Mouse (Mus musculus) midbrain, embryonic 10.5 days (tissue): ENCODE measurements around the gene Lclat1. TPM values are rescaled to one million over a fixed set of nuclear protein-coding genes. Genes with fewer than 3 reads are reported as not detected.
A peak's percentile ranks its signal among the peaks of the same experiment; 100 is the strongest.

Source experiments
- DNase-seq: peaks from one replicate; pipeline ENCODE4 v3.0.0-alpha.2; 2017; ENCODE audit warnings: low spot score
- H3K27ac ChIP-seq: fragments of 300-500 bp; sonication (generic); replicated peaks from 2 replicates; pipeline ENCODE4 v1.5.1; 2016; ENCODE audit warnings: mild to moderate bottlenecking
- H3K27me3 ChIP-seq: fragments of 300-500 bp; sonication (generic); 2 replicates; pipeline ENCODE4 v1.6.1; 2016; ENCODE audit warnings: low read depth, mild to moderate bottlenecking; ENCODE audit not compliant: poor library complexity, severe bottlenecking
- H3K36me3 ChIP-seq: fragments of 300-500 bp; sonication (generic); 2 replicates; pipeline ENCODE4 v1.6.1; 2016; ENCODE audit warnings: mild to moderate bottlenecking, moderate library complexity
- H3K4me1 ChIP-seq: fragments of 300-500 bp; sonication (generic); 2 replicates; pipeline ENCODE4 v1.6.1; 2016
- H3K4me3 ChIP-seq: fragments of 300-500 bp; sonication (generic); 2 replicates; pipeline ENCODE4 v1.5.1; 2016; ENCODE audit warnings: mild to moderate bottlenecking, moderate library complexity
- H3K9me3 ChIP-seq: fragments of 300-500 bp; sonication (generic); replicated peaks from 2 replicates; pipeline ENCODE4 v1.6.1; 2016; ENCODE audit warnings: mild to moderate bottlenecking
- WGBS: fragments of 180-500 bp; shearing (Covaris S2); methylation state at CpG from one replicate; pipeline ENCODE4 v1.1.7; 2016; 5-methylcytosine and 5-hydroxymethylcytosine counted together
- polyA plus RNA-seq: library from polyadenylated mRNA; unstranded; fragments of >200 nt; fragmentation: Nextera tagmentation; extraction: Ambion mirVana; gene quantifications from 2 replicates; pipeline ENCODE4 v1.2.1, GENCODE M21; 2016

Gene Lclat1
- polyA plus RNA-seq, 1 experiment from 2014 or later, result 9.2 TPM

- no peak for DNase-seq
- H3K4me3 ChIP-seq, result no peak overlapping the region
- 90% methylated on average over 6 of the region's 6 CpGs for WGBS
- H3K27ac ChIP-seq, result no peak overlapping the region
- H3K27me3 ChIP-seq, result no peaks in the 10 kb centered on the region
- H3K36me3 ChIP-seq, result peaks cover 8% of the 10 kb centered on the region; the same call in 1 of the 2 replicates
- H3K9me3 ChIP-seq, result no peaks in the 10 kb centered on the region
- no peaks in the 10 kb centered on the region for H3K4me1 ChIP-seq
These were observed 54.0 kb downstream of the Lclat1 start for GRCm38 (mm10) chr17:73161795-73162194.

DNA sequence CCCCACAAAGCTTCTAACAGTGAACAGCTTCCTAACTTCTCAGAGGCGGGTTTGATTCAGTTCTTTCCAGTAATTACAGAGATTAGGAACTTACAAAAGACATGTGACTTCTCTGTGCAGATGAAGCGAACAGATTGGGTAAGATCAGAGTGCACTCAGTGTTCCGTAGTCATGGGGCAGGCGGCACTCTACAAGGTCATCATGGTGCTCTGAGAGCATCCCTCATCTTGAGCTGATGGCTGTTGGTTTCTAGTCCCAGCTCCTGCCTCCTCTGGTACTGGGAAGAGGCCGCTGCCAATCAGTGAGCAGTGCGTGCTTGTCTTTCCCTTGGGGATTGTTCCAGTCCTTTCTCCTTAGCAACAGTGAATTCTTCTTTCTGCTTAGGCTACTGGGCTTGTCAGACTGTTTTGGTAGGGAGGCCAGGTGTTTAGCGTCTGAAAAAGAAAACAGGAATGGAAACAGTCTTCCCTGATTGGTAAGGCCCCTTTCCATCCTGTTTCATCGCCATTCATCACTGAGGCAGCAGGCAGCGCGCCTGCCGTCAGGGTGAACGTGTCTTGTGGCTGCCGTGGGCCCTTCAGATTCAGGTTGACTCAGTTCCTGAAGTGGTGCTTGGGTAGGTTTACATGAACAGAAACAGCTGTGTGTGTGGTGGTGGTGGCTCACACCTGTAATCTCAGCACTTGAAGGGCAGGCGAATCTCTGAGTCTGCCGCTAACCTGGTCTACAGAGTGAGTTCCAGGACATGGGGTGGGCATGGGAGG is 54.8 kb downstream of the Lclat1 start:
- WGBS, result 90% methylated on average over 15 of the region's 15 CpGs
- H3K4me1 ChIP-seq, result no peaks in the 10 kb centered on the region

DNA sequence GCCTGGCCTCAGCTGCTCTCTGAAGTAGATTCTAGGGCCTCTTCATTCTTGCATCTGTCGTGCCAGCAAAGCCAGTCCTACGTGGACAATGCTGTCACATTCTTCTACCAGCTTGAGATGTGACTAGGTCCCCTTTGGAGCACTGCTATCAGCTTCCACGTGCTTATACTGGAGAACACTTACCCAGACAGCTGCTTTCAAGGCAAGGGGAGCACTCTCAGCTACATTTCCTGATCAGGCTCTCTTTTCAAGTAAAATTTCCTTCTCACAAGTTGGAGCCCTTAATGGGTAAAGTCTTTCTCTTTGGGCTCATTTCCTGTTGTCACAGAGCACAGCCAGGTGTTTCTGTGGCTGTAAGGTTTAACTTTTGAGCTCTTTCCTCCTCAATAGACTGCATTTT is 55.8 kb downstream of the Lclat1 start:
- H3K4me3 ChIP-seq, result no peak overlapping the region
- no peak overlapping the region for H3K27ac ChIP-seq
- H3K36me3 ChIP-seq, result peaks cover 8% of the 10 kb centered on the region; the same call in 1 of the 2 replicates
- H3K9me3 ChIP-seq, result no peaks in the 10 kb centered on the region
- no peaks in the 10 kb centered on the region for H3K4me1 ChIP-seq
- 81% methylated on average over 3 of the region's 3 CpGs for WGBS
- no peak for DNase-seq
- H3K27me3 ChIP-seq, result no peaks in the 10 kb centered on the region

More for the DNA sequence above, 54.8 kb downstream of the Lclat1 start:
- Histone ChIP-seq H3K27ac (no peak overlapping the region), H3K4me3 (no peak overlapping the region), H3K27me3 (no peaks in the 10 kb centered on the region), H3K36me3 (peaks cover 8% of the 10 kb centered on the region; the same call in 1 of the 2 replicates), H3K9me3 (no peaks in the 10 kb centered on the region)
- no peak for DNase-seq

DNA sequence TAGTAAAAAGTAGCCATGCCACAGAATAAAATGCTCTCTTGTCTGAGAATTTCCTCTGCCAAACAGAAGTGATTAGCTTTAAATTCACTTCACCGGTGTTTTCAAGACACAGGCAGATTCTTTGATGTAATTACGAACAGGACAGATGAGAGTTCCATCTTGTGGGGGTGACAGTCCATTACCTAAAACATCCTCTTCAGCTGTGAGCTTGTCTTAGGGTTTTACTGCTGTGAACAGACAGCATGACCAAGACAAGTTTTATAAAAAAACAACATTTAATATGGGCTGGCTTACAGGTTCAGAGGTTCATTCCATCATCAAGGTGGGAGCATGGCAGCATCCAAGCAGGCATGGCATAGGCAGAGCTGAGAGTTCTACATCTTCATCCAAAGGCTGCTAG is 56.3 kb downstream of the Lclat1 start:
- 97% methylated on average over 2 of the region's 2 CpGs for WGBS
- no peaks in the 10 kb centered on the region for H3K9me3 ChIP-seq
- H3K4me3 ChIP-seq, result no peak overlapping the region

DNA sequence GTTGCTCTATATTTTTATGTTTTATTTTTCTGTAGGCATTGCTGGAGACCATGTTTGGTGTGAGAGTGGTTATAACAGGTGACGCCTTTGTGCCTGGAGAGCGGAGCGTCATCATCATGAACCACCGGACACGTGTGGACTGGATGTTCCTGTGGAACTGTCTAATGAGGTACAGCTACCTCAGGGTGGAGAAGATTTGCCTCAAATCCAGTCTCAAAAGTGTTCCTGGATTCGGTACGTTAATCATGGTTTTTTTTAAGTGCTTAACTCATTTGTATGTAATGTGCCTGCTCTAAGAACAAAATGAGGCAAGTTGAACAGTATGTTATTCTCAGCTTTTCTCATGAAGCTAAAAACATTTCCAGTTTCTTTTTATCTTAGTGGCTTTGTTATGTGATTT is 61.7 kb downstream of the Lclat1 start:
- 95% methylated on average over 7 of the region's 7 CpGs for WGBS
- Histone ChIP-seq H3K4me3 (no peak overlapping the region), H3K4me1 (no peaks in the 10 kb centered on the region), H3K27me3 (no peaks in the 10 kb centered on the region), H3K27ac (no peak overlapping the region), H3K36me3 (peaks cover 19% of the 10 kb centered on the region; the same call in 1 of the 2 replicates), H3K9me3 (no peaks in the 10 kb centered on the region)
- no peak for DNase-seq

More for the DNA sequence above, 56.3 kb downstream of the Lclat1 start:
- Histone ChIP-seq H3K27me3 (no peaks in the 10 kb centered on the region), H3K27ac (no peak overlapping the region), H3K36me3 (peaks cover 8% of the 10 kb centered on the region; the same call in 1 of the 2 replicates), H3K4me1 (no peaks in the 10 kb centered on the region)
- no peak for DNase-seq

- Histone ChIP-seq H3K9me3 (no peaks in the 10 kb centered on the region), H3K4me1 (no peaks in the 10 kb centered on the region), H3K36me3 (peaks cover 14% of the 10 kb centered on the region; the same call in 1 of the 2 replicates), H3K27ac (no peak overlapping the region), H3K27me3 (no peaks in the 10 kb centered on the region), H3K4me3 (no peak overlapping the region)
- WGBS, result 89% methylated on average over 5 of the region's 5 CpGs
- DNase-seq, result no peak
These were observed 62.4 kb downstream of the Lclat1 start for GRCm38 (mm10) chr17:73170141-73170540.

DNA sequence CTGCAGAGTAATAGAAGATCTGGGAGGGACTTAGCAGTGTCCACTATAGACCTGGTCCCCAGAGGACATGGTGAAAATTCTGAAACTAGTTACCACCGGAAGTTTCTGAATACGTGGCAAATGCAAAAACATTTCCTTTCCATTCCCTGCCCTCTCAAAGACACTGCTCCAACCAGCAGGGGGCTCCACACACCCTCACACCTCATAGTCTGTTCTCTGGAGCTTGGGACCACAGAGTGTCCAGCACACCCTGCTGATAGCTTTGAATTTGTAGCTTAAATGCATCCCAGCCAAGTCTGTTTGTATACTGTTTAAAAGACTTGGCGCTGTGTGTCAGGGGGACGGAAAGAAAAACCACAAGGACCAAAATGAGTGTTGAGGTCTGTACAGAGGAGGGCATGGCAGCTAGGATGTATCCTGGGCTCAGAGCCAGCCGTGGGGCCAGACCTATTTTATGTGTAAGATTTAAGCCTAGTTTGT is 66.3 kb downstream of the Lclat1 start:
- peak; percentile 27 for DNase-seq

DNA sequence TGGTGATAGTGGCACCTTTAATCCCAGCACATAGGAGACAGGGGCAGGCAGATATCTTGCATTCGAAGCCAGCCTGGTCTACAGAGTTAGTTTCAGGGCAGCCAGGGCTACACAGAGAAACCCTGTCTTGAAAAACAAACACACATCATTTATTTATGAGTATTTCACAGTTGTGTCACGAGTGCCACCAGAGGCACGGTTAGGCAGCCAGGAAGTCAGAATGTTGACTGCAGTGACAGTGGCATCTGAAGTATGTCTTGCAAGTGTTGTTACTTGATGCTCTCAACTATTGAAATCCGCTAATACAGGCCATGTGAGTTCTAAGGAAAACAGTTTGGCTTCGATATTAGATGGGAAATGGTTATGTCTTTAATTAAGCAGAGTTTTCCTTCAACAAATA is 67.9 kb downstream of the Lclat1 start:
- no peaks in the 10 kb centered on the region for H3K4me1 ChIP-seq
- H3K36me3 ChIP-seq, result peaks cover 1% of the 10 kb centered on the region; the same call in 1 of the 2 replicates
- WGBS, result 81% methylated on average over 5 of the region's 5 CpGs
- no peaks in the 10 kb centered on the region; the same call in 1 of the 2 replicates for H3K9me3 ChIP-seq
- no peak overlapping the region for H3K27ac ChIP-seq
- H3K27me3 ChIP-seq, result no peaks in the 10 kb centered on the region
- no peak overlapping the region for H3K4me3 ChIP-seq
- no peak for DNase-seq

More for the DNA sequence above, 66.3 kb downstream of the Lclat1 start:
- H3K4me3 ChIP-seq, result no peak overlapping the region
- no peaks in the 10 kb centered on the region for H3K4me1 ChIP-seq
- H3K27me3 ChIP-seq, result no peaks in the 10 kb centered on the region
- H3K27ac ChIP-seq, result no peak overlapping the region
- peaks cover 10% of the 10 kb centered on the region; the same call in 1 of the 2 replicates for H3K36me3 ChIP-seq
- 79% methylated on average over 5 of the region's 5 CpGs for WGBS
- no peaks in the 10 kb centered on the region; the same call in 1 of the 2 replicates for H3K9me3 ChIP-seq

DNA sequence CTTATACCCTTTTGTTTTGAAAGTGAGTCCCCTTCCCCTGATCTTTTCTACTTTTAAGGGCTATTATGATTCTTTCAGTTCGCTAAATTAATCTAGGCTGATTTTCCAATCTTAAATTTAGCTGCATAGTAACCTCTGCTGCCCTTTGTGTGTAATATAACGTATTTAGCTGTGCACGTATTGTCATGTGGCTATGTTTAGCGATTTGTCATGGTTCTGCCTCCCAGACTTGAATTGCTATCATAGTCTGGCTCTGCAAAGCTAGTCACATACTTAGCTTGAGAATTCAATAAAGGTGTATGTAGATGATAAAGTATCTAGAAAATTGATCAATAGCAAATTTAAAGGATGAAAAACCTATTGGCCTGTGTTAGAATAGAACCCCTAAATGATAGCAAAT is 69.3 kb downstream of the Lclat1 start:
- 89% methylated on average over 4 of the region's 4 CpGs for WGBS
- no peak for DNase-seq
- Histone ChIP-seq H3K9me3 (no peaks in the 10 kb centered on the region; the same call in 1 of the 2 replicates), H3K36me3 (no peaks in the 10 kb centered on the region), H3K4me1 (no peaks in the 10 kb centered on the region), H3K27ac (no peak overlapping the region), H3K27me3 (no peaks in the 10 kb centered on the region), H3K4me3 (no peak overlapping the region)

- 94% methylated on average over 5 of the region's 5 CpGs for WGBS
- Histone ChIP-seq H3K27me3 (no peaks in the 10 kb centered on the region), H3K36me3 (peaks cover 8% of the 10 kb centered on the region; the same call in 1 of the 2 replicates), H3K9me3 (no peaks in the 10 kb centered on the region), H3K27ac (no peak overlapping the region), H3K4me1 (no peaks in the 10 kb centered on the region), H3K4me3 (no peak overlapping the region)
- no peak for DNase-seq
These were observed 79.1 kb downstream of the Lclat1 start for GRCm38 (mm10) chr17:73186929-73187328.

- DNase-seq, result no peak
- no peak overlapping the region for H3K4me3 ChIP-seq
- WGBS, result 85% methylated on average over 6 of the region's 6 CpGs
- H3K9me3 ChIP-seq, result no peaks in the 10 kb centered on the region
- H3K36me3 ChIP-seq, result peaks cover 8% of the 10 kb centered on the region; the same call in 1 of the 2 replicates
- H3K4me1 ChIP-seq, result no peaks in the 10 kb centered on the region
- H3K27ac ChIP-seq, result no peak overlapping the region
- no peaks in the 10 kb centered on the region for H3K27me3 ChIP-seq
These were observed 86.4 kb downstream of the Lclat1 start for GRCm38 (mm10) chr17:73194146-73194545.

- no peak overlapping the region for H3K27ac ChIP-seq
- no peaks in the 10 kb centered on the region for H3K4me1 ChIP-seq
- no peak overlapping the region for H3K4me3 ChIP-seq
- DNase-seq, result no peak
- no peaks in the 10 kb centered on the region for H3K27me3 ChIP-seq
- WGBS, result 92% methylated on average over 6 of the region's 6 CpGs
- peaks cover 8% of the 10 kb centered on the region; the same call in 1 of the 2 replicates for H3K36me3 ChIP-seq
- H3K9me3 ChIP-seq, result no peaks in the 10 kb centered on the region
These were observed 86.8 kb downstream of the Lclat1 start for GRCm38 (mm10) chr17:73194575-73194974.

GRCm38 (mm10) chr17:73195074-73195723 is 87.4 kb downstream of the Lclat1 start:
- Histone ChIP-seq H3K36me3 (peaks cover 7% of the 10 kb centered on the region; the same call in 1 of the 2 replicates), H3K4me1 (no peaks in the 10 kb centered on the region), H3K27ac (no peak overlapping the region), H3K4me3 (no peak overlapping the region), H3K9me3 (no peaks in the 10 kb centered on the region), H3K27me3 (no peaks in the 10 kb centered on the region)
- no peak for DNase-seq
- 84% methylated on average over 2 of the region's 2 CpGs for WGBS
